Mouse (Mus musculus) urinary bladder, postnatal 4 days (tissue): ENCODE measurements at regions not wholly inside any gene's neighbourhood (a gene's known extent, or its start where the extent isn't known, plus 50 kb on each side); places are given as distances from the start of the nearest gene placed in this dataset.

Experiments used
- DNase-seq, 2 experiments: peaks; one replicate each; pipeline ENCODE4 v3.0.0; 2021 to 2022; ENCODE audit warnings: low spot score in 2 of 2

GRCm38 (mm10) chr7:63313096-63313495 lies 100.7 kb upstream of the Chrna7 start:
- no peak for DNase-seq

- DNase-seq, result no peak
Measured at GRCm38 (mm10) chr7:63319594-63319993, 107.2 kb upstream of the Chrna7 start.

GRCm38 (mm10) chr7:63321171-63321570 lies 108.8 kb upstream of the Chrna7 start:
- DNase-seq, result no peak

- DNase-seq, result no peak
Measured at GRCm38 (mm10) chr7:63321951-63322710, 109.8 kb upstream of the Chrna7 start.

- DNase-seq, result no peak
Measured at GRCm38 (mm10) chr7:63335146-63335545, 109.4 kb upstream of the Otud7a start.

GRCm38 (mm10) chr7:63336072-63336471 lies 108.5 kb upstream of the Otud7a start:
- DNase-seq, result no peak

- DNase-seq, result no peak
Measured at GRCm38 (mm10) chr7:63341716-63342115, 102.8 kb upstream of the Otud7a start.

GRCm38 (mm10) chr7:63345671-63346392 lies 98.7 kb upstream of the Otud7a start:
- DNase-seq, result peak in 1 of 2 experiments; percentile 69

- no peak for DNase-seq
Measured at GRCm38 (mm10) chr7:63346393-63346730, 98.2 kb upstream of the Otud7a start.
